ENCODE assay signal across 21 mouse cellular contexts in the genomic region with DNA sequence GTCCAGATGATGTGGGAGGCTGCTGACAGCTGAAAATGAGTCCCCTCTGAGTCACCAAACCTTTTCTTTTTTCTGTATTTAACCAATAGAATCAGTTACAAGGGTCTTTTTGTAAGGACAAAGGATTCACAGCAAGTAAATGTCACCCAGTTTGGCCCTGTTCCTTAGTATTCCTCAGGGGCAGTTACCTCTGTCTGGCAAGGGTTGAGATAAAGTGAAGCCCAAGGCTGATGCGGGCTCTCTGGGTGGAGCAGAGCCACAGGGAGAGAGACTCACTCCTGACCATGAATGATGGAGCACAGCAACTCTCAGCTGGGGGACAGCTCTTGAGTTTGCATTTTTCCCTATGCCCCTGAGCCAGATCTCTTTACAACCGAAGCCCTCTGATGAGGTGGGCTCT.
"Had no signal": no experiment of that assay in that cellular context is flagged by ENCODE, and none has a peak within 500 bp of the region (broad histone marks: within the 10 kb centered on the region; RNA-seq: fewer than 3 reads in every experiment).

No protein-coding gene starts in this region.

- H3K4me3 ChIP-seq: layer of hippocampus, adult 2 months; limb, embryonic 10.5 days; limb, embryonic 13.5 days; liver, embryonic 13.5 days; midbrain, embryonic 12.5 days; myocyte; neural tube, embryonic 13.5 days had no signal

- H3K4me1 ChIP-seq: limb, embryonic 10.5 days; limb, embryonic 13.5 days; liver, embryonic 13.5 days; midbrain, embryonic 12.5 days; neural tube, embryonic 13.5 days had no signal

- H3K9me3 ChIP-seq: limb, embryonic 10.5 days; limb, embryonic 13.5 days; liver, embryonic 13.5 days; midbrain, embryonic 12.5 days; neural tube, embryonic 13.5 days had no signal

- H3K27me3 ChIP-seq: limb, embryonic 13.5 days; liver, embryonic 13.5 days; midbrain, embryonic 12.5 days; neural tube, embryonic 13.5 days had no signal

- H3K4me2 ChIP-seq: limb, embryonic 13.5 days; liver, embryonic 13.5 days; midbrain, embryonic 12.5 days; neural tube, embryonic 13.5 days had no signal

- ATAC-seq: midbrain, embryonic 16.5 days had no signal

- H3K36me3 ChIP-seq: liver, embryonic 13.5 days had no signal

- DNase-seq: kidney, postnatal 25 days; layer of hippocampus, adult 9-11 months; liver, embryonic 13.5 days; lung, adult 2 months; lung, postnatal 14 days; lung, postnatal 4 days; right cerebral cortex, adult 18-20 months; right cerebral cortex, postnatal 14 days; right cerebral cortex, postnatal 4 days; thymus, adult 2 months; thymus, postnatal 14 days; thymus, postnatal 4 days had no signal

- H3K9ac ChIP-seq: limb, embryonic 13.5 days; liver, embryonic 13.5 days; midbrain, embryonic 12.5 days; neural tube, embryonic 13.5 days had no signal

- H3K27ac ChIP-seq: kidney, postnatal 0 days; layer of hippocampus, adult 2 months; limb, embryonic 10.5 days; limb, embryonic 13.5 days; liver, embryonic 13.5 days; midbrain, embryonic 12.5 days; neural tube, embryonic 13.5 days; stomach, postnatal 0 days had no signal
